Mouse (Mus musculus) layer of hippocampus, adult 9-10 months (tissue): ENCODE results near the gene U2af1l4.

ENCODE experiments used
- DNase-seq: peaks from one replicate; pipeline ENCODE4 v3.0.0; 2022; ENCODE audit warnings: low spot score

The U2af1l4 gene

DNA sequence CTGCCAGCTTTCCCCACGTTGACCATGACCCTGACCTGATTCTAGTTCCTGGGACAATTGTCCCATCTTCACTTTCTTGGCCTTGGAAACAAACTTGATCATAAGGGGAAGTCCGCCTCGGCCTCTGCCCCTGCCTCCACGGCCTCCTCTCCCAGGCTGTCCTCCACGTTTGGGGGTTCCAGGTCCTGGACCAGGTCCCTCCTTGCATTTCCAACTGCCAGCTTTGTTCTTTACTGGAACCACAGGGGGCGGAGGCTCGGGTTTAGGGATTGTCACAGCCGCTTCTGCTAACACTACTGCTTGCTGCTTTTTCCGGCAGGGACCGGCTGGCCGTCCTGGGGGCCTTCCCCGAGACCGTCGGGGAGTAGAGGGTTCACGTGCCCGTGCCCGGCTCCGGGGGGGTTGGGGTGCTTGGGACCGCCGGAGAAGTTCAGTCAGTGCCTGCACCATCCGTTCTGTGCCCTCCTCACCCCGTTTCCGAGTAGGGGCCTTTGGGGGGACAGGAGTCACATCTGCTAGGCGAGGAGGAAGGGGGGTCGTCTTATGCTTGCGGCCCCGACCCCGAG lies 23.4 kb downstream of the U2af1l4 start:
- DNase-seq, result no peak

GRCm38 (mm10) chr7:30587842-30588667 lies 25.0 kb downstream of the U2af1l4 start:
- peak; percentile 33 for DNase-seq

DNA sequence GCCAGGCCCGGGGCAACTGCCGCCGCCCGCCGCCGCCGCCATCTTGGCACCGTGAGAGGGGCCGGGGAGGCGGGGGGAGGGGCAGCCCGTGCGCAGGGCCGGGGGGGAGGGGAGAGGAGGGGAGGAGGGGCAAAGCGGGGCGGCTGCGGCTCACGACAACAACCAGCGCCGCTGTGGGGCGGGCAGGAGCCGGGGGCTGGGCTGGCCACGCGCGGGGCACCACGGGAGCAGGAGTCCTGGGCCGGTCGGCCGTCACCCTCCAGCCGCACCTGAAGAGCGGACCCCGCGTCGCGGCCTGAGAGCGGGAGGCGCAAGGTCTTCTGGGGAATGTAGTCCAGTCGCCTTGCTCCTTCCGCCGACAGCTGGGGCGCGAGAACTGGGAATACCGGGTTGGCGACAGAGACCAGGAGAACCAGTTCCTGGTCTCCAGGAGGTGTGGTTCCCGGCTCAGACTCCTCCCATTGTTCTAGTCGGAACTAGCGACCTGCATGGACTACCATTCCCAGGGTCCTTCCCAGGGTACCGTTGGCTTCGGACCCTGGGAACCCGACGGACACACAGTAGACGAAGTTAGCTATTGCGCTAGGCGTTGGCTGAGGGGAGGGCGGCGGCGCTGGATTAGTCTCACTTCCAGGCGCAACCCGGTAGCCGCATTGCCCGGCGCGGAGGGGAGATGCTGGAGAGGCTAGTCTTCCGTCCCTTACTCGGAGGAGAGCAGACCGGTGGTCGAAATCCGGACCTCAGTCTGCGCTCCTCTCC lies 25.8 kb downstream of the U2af1l4 start, which contains the start of gene Kmt2b:
TSS of gene Kmt2b (minus strand) at position 51 of the 759 bp plus-strand sequence.
- DNase-seq, result peak; percentile 88

DNA sequence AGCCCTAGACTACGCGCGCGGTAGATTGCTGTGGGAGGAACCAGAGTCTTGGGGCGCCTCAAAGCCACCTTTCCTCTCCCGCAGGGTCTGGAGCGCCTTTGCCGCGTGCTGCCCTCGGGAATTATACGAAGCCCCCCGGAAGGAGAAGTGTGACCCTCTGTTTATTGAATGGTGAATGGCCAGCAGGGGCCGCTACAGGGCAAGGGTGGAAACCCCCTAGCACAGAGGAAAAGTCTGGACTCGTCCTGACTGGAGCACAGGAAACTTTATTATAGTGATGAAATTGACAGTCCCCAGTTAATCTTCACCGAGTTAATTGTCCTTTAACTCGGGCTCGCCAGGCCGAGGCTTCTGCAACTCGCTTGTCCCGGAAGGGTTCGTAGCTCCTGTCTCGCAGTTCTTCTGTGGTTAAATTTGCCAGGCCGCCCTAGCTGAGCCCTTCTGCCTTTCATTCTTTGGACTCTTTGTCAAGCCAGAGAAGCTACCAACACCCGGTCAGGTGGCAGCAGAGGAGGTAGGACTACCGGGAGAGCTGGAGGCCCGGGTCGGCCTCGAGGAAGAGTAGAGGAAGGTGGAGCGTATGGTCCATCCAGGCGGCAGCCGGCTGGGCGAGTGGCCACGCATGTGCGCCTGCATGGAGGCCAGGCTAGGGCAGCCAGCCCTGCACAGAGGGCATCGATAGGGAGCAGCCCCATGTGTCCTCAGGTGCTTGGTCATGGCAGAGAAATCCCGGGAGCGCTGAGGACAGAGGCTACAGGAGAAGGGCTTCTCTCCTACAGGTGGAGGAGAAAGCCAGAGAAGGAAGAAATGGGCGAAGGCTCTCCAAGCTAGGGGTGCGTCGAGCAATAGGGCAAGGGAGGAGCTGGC lies 26.6 kb downstream of the U2af1l4 start:
- peak; percentile 44 for DNase-seq

- DNase-seq, result no peak
Measured at GRCm38 (mm10) chr7:30590927-30591604, 28.0 kb downstream of the U2af1l4 start.

DNA sequence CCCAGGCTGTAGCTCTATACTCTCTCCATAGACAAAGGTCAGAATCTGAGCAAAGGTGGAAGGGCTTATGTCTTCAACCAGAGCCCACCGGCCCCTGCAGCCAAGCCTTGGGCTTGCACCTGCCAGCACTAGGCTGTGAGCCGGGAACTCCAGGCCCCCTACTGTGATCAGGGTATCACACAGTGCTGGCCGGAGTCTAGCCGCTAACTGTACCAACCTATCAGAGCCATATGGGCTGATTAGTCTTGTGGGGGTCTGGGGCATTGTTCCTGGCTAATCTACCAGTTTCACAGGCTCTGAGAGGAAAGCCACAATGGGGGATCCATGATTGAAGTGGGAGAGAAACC lies 28.5 kb downstream of the U2af1l4 start:
- no peak for DNase-seq

GRCm38 (mm10) chr7:30592772-30593423 lies 29.8 kb downstream of the U2af1l4 start:
- no peak for DNase-seq

DNA sequence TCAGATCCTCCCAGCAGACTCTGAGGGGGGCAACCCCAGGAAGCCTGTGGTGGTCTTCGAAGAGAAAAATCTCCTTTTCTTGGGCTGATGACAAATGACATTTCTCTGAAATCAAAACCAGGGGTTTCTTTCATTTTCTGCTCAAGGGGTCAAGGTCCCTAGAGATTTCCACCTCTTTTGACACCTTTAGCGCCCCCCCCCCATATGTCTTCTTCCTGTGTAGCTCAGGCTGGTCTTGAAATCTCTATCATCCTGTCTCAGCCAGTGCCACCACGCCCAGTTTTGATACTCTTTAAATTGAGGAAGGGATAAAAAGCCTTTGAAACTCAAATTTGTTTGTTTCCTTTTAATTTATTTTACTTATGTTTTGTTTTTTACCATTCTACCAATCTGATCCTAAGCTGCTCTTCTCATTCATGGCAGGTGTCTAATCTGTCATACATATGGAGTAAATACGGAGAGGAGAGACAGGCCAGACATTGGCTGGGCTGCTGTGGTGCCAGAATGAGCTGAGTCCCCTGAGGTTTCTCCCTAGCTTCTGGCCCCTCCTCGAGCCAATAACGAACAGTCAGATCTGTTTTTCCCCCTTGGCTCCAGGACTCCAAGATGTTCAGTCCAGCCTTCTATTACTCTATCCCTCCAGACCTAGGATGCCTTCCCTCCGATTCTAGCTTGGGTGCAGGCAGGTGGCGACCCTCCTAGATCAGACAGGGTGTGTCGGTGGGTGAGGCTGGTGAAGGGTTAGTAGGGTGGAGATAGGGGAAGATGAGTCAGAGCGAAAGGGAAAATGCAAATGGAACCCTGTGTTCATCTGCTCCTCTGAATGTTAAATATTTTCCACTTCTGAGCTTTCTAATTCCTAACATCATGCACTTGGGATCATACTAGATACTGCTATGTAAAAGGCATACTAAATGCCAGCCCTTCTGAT lies 30.7 kb downstream of the U2af1l4 start:
- no peak for DNase-seq

GRCm38 (mm10) chr7:30594510-30595024 lies 31.5 kb downstream of the U2af1l4 start:
- no peak for DNase-seq

- DNase-seq, result no peak
Measured at GRCm38 (mm10) chr7:30596093-30596492, 33.0 kb downstream of the U2af1l4 start.

GRCm38 (mm10) chr7:30596811-30597210 lies 33.7 kb downstream of the U2af1l4 start:
- no peak for DNase-seq

DNA sequence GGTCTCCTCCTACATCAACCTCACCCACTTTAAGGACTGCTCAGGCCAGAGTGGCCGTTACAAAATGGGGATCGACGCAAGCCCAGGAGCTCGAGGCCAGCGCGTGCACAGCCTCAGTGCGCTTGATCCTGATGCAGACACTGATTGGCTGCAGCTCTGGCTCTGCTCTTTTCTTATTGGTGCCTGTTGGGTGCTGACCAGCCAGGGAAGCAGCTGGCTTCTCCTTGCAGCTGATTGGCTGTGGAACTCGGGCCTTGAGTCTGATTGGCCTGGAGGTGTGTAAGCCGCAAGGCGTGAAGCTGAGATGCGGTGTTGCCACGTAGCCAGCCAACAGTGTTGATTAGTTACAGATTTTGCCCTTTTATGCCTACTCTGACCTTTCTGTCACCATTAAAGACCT lies 35.7 kb downstream of the U2af1l4 start, which contains the start of gene Zbtb32:
TSS of gene Zbtb32 (minus strand) at position 124 of the 400 bp plus-strand sequence.
- DNase-seq, result no peak

DNA sequence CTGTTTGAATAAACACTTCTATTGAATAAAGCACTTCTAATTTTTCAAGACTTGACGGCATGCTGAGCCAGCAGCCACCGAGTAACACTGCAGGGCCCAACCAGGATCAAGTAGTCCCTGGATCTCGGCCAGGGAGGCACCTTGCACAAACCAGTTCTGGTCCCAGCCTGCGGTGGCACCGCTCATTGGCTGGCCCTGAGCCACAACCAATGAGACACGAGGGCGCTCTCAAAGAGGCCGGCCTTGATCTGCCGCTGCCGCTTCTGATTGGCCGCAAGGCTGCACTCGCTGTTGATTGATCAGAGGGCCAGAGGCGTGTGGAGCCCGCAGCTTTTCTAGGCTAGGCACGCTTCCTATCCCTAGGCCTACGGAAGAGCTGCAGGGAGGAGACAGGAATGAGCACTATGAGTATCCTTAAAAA lies 36.8 kb downstream of the U2af1l4 start:
- peak; percentile 78 for DNase-seq

DNA sequence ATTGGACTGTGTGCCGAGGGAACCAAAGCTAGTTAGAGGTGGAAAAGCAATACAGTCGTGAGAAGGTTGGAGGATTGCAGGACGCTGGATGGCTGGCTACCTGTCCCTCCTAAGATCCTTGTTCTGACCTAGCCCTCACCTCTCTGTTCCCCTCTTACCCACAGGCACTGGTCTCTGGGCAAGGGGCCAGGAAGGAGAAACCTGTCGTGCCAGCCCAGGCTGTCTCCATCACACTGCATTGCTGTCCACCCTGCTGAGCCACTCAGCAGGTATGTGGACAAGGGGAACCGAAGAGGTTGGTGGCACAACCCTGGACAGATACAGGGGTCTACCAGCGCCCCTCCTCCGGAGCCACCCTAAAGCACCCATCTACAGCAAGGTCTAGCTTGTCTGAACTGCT lies 37.5 kb downstream of the U2af1l4 start:
- DNase-seq, result no peak

GRCm38 (mm10) chr7:30602583-30602982 lies 39.5 kb downstream of the U2af1l4 start:
- DNase-seq, result no peak

DNA sequence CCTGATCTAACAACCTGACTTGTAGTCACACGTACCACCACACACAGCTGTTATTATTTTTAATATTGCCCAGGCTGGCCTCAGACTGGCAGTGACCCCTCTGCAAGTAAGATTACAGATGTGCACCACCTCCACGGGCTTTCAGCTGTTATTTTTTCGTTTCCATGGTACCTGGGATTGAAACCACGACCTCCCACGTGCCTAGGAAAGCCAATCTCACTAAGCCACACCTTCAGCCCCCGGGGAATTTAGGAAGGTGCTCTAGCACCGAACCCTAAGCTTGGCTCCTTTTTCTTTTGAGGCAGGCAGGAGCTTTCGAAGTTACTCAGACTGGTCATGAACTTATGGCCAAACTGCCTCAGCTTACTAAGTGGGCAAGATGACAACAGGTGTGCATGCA lies 41.3 kb downstream of the U2af1l4 start:
- DNase-seq, result no peak

DNA sequence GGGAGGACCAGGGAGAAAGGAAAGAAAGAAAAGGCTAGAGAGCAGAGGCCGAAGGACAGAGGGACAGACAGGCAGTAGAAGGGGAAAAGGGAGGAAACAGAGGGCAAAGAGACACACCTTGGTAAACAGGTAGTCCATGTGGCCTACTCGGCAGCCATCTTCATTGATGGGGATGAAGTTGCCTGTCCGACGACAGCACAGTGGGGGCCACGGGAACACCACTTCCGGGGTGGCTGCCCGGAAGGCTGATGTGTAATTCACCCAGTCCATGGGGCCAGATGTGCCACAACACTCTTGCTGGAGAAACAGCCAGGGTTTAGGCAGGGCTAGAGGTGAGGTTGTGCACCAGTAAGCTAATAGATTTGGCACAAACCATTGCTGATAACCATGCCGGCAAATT lies 41.8 kb downstream of the U2af1l4 start:
- DNase-seq, result no peak

DNA sequence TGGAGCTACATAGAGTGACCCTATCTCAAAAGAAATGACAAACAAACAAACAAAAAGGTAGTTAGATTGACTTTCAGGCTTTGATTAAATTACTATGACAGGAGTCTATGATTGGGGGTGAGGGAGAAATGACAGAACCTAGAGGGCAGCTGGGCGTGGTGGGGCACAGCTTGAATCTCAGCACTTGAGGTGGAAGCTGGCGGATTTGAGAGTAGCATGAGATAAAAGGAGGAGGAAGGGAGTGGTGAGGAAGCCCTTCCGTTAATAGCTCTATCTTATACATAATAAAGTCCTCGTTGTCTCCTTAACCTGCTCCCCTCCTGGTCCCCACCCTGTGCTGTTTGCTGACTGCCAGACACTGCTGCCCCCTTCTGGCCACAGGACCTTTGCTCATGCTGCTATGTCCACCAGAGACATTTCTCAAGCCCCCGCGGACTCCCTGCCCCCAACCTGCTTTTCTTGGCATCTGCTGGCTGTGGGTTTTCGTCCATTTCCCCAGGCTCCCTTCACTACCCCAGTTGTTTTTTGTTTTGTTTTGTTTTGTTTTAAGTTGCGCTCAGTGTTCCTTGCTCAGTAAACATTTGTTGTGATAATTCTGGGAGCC lies 44.7 kb downstream of the U2af1l4 start:
- no peak for DNase-seq

DNA sequence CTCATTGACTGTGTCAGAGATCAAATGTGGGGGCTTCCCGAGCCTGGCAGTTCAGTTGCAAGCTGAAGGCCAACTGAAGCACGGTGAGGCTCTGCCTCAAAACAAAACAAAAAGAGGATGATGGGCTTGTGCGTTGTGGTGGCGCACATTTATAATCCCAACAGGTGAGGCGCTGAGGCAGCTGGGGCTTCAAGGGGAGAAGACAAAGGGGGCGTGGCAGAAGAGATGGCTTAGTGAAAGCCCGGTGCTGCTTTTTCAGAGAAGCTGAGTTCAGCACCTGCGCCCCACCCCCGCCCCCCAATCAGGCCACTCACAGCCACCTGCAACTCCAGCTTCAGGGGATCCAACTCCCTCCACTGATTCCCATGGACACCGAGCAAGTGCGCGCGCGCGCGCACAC lies 45.4 kb downstream of the U2af1l4 start:
- DNase-seq, result no peak
